Mouse (Mus musculus): ENCODE results near the gene Spag17. TPM values are rescaled to one million over a fixed set of nuclear protein-coding genes. Genes with fewer than 3 reads are reported as not detected.
"Not testable (repeated sequence)": the region's sequence is repeated elsewhere in the genome, so short reads cannot be mapped to it uniquely, and the experiment has no call there.

The Spag17 gene
- total RNA-seq (2021) = under 1 TPM; 0.05 to 0.18 TPM
- long read RNA-seq, experiment 1 = 0 reads
- long read RNA-seq, experiment 2, partial matches to known transcripts = 0 of 1 reads
- long read RNA-seq, experiment 2, other reads (novel, unspliced or antisense) = 1 of 1 reads

DNA sequence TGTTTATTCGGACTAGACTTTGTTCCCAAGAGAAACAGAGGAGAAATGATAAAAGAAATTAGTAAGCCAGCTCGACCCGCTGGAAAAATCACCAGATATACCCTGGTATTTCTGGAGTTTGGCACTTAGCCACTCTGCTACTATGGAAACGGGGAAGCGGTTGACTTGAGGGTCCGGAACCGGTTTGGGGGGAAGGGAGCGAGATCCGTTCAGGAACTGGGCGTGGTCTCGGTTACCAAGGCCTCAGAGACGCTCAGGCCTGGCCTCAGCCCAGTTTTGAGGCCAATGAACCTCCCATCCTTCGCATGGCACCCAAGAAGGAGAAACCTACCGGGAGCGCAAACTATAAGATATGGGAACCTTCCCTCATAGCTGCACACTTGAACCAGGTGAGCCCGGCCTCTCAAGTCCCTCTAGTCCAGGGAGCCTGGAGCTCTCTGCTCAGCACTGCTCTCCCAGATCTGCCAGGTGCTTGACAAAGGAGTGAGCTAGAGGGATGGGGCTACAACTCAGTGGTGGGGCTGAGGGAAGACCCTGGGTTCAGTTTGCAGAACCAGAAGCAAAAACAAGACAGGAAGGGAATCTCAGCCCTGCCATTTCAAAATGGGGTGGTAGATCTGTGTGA lies at the start of gene Spag17:
Spag17 (plus strand) TSS at position 220 of the 625 bp plus-strand sequence.
- DNase-seq (ENCODE audit: low spot score in 2 of 2) = no peak

DNA sequence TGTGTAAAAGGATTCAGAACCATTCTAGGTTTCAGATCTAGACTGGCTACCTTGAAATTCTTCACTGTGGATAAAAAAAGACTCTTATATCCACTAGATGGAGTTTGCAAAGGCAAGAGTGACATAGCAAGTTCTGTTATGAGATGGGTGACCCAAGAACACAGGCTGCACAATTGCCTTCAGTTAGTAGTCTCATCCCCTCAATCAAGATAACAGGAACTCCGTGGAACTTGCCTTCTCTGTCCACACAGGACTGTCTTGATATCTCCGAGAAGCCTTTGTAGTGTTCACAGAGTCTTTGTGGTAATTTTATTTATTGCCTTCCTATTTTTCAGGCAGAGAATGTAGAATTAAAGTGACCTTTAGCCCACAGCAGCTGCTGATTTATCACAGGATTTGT lies 42.9 kb upstream of the Spag17 start:
- no peak for DNase-seq (ENCODE audit: low spot score in 2 of 2)

DNA sequence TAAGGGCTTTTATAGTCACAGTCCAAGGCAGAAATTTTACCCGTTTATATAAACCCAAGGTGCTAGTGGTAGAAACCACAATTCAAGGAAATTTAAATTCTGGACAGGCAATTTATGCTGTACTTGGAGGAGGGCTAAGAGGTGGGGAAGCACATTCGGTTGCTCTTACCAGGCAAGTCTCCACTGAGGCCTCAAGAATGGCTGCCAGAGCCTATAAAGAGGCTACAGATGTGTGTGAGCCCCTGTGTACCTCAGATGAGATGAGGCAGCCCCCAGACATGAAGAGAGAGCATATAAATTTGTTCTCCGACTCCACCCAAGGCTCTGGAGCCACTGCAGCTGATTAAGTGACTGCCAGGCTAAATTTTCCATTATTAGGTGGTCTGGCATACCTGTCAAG lies 42.4 kb upstream of the Spag17 start:
- DNase-seq (ENCODE audit: low spot score in 2 of 2) = no peak

DNA sequence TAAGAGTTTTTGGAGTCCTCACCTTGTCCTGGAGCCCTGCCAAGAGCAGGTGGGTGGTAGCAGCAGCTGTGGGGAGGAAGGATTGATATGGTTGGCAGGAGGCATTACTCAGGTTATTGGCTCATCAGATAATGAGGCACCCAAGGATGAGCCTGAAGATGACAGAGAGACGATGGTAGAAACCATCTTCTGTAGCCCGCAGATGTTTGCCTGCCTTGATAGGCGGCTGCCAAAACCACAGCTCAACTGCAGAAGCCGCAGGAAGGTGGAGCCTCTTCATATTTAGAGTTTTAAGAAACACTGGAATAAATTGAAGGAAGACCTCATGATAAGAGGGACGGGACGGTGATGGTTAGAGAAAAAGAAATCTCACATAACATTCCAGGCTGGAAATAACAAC lies 42.0 kb upstream of the Spag17 start:
- DNase-seq (ENCODE audit: low spot score in 2 of 2) = no peak

DNA sequence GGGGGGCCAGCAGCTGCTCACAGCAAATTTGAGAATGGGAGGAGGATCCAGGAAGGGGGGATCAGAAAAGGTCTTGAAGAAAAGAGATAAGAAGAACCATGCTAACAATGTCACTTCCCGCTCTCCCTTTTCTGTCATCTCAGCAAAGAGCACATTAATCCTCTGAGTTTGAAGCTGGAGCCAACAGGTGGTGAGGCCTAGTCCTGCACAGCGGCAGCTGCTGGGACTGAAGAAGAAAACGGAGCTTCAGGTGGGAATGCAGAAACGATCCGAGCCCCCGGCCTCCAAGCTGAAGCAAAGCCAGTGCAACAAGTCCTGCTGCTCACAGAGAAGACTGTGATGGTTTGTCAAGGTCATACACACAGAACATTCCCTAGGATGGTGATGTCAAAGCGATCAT lies 34.3 kb upstream of the Spag17 start:
- DNase-seq (ENCODE audit: low spot score in 2 of 2) = no peak

DNA sequence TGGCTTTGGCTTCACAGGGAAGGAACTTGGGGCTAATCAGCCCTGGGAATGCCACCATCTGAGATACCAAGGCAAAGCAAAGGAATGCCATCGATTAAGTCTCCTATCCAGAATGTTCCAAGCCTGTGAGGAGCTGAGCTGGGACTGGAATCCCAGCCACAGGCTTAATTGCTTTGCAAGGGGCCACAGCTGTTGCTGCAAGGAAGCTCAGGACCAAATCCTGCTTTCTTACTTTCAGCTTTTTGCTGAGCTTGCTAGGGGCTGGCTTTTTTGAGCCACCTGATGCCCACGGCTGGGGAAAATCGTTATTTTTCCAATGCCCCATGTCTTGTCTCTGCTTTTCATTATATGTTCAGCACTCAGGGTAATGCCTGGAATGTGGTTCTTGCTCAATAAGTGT lies 30.6 kb upstream of the Spag17 start:
- no peak for DNase-seq (ENCODE audit: low spot score in 2 of 2)

DNA sequence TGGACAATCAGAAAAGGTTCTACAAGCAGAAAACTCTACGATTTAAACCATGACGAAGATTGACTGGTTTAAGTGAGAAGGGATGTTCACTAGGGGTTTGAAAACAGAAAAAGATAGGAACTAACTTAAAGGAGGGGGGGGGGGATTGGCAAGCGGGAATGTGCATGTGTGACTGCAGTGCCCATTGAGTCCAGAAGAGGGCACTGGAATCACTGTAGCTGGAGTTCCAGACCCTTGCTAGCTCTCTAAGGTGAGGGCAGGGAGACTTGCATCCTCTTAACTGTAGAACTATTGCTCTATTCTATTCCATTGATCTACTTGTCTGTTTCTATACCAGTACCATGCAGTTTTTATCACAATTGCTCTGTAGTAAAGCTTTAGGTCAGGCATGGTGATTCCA lies 26.3 kb upstream of the Spag17 start:
- DNase-seq (ENCODE audit: low spot score in 2 of 2) = no peak

DNA sequence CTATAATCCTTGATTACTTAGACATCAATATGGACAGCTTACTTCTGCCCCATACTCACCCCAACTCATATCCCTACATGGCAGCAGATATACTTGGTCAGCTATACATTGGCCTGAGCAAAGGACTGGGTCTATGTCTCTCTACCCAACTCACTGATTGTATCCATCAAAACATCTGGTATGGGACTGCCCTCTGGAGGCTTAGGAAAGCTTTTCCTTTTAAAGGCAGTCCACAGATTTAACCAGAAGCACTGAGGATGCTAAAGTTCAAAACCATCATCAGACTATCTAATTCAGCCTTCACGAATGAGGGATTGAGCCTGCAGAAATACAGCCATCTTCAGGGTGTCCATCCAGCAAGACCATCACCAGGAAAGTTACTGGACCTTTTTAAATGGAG lies 20.5 kb upstream of the Spag17 start:
- no peak for DNase-seq (ENCODE audit: low spot score in 2 of 2)

DNA sequence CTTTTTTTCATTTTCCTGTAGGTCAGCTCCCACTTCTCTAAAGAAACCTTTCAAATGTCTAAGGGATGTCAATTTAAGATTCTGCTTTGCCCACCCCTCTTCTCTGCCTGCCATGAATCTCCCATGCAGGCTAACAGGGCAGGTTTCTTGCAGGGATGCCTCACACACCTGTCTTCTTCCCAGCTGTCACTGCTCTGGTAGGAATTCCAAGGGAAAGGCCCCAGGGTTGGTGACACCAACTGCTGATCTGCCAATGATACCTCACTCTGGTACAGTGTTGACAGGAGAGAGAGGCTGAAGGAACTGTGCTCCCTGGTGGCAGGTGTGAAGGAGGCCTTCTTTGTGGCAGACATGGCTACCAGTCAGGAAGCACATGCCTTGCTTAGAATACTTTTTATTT lies 10.1 kb upstream of the Spag17 start:
- no peak for DNase-seq (ENCODE audit: low spot score in 2 of 2)

DNA sequence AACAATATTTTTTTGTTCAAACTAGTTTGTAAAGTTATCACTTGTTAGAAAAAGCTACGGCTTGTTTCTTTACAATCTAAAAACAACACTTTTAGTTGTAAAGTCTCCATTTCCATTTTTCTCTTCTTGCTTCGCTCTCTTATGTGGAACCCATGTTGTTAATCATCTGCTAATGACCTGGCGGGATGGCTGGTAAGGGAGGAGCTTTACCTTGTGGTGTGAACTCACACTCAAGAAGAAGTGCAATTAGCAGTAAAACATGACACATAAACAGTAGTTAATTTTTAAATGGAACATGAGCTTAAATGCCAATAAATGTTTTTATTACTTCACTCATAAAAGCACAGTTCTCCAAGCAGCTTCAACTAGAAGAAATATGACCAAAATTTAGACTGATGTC lies 3.7 kb upstream of the Spag17 start:
- no peak for DNase-seq (ENCODE audit: low spot score in 2 of 2)

DNA sequence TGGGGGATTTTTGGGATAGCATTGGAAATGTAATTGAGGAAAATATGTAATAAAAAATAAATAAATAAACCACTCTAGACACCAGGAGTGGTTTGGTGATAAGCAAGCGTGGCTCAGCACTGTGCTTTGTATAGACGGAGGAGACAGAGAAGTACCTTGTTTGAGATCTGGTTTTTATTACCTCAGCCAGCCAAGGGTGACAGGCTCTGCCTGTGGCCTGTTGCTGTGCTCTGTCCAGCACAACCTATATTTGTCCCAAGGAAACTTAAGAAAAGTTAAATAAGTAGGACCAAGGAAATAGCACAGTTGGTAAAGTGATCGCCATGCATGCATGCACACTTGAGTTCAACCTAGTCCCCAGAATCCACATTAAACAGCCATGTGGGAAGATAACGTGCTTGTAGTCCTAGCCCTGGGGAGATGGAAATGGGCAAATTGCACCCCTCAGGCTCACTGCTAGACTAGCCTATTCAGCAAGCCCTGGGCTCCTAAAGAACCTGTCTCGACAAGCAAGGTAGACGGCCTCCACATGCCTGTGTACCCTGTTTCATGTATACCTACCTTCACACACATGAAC lies 1.1 kb upstream of the Spag17 start:
- DNase-seq (ENCODE audit: low spot score in 2 of 2) = no peak

DNA sequence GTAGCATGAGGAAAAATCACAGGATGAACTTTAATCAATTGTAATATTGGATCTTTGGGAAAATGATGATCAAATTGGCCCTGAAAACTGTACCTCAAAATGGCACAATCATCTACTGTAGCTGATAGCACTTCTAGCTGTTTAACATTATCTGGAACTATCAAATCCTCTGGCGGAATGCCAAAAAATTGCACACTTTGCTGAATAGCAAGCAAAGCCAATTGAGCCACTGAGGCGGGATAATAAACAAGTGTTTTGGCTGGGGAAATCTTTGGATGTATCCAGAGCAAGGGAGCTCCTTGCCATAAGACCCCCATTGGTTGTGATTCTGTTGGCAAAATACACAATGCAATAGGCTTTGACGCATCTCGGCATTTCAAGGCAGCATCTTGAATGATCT lies 9.5 kb downstream of the Spag17 start:
- DNase-seq (ENCODE audit: low spot score in 2 of 2) = not testable (repeated sequence)

DNA sequence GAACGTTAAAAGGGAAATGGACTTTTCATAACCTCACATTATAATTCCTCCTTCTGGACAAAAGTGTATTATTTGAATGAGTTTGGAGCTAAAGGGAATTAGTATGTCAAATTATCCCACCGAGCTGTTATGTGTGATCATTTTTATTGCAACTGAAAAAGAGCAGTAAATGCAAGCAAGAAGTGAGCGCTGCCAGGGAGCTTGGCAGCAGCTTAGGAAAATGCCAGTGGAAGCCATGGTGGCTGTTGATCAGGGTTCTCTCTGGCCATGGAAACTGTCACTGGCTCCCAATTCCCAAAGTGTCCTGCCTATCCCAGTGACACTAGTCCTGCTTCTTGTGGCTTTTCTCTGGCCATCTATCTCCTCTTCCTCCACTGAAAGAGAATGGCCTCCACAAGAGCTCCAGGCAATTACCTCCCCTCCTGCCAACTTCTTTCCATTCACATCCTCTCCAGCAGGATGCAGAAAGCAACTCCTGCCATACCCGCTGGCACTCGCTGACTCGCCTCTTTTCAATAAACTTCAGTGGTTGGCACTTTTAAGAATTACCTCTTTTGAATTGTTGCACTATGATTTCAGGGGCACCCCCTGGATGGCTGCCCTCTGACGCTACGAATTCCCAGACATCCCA lies 28.7 kb downstream of the Spag17 start:
- DNase-seq (ENCODE audit: low spot score in 2 of 2) = no peak

DNA sequence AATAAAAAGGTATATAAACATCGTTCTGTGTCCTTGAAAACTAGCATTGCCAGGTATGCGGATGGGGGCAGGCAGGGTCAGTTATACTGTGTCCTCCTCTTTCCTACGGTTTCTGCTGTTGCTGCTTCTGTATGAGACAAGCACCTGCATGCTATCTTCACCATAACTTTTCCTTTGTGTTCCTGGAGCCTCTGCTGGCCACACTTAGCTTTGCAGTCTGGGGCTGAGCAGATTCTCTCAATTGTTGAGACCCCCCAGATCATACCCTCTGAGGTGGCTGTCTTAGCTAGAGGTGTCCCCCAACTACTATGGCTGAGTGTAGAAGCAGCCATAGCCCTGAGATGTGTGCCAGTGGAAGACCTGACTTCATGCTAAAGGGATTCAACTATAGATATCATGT lies 37.7 kb downstream of the Spag17 start:
- DNase-seq (ENCODE audit: low spot score in 2 of 2) = no peak

DNA sequence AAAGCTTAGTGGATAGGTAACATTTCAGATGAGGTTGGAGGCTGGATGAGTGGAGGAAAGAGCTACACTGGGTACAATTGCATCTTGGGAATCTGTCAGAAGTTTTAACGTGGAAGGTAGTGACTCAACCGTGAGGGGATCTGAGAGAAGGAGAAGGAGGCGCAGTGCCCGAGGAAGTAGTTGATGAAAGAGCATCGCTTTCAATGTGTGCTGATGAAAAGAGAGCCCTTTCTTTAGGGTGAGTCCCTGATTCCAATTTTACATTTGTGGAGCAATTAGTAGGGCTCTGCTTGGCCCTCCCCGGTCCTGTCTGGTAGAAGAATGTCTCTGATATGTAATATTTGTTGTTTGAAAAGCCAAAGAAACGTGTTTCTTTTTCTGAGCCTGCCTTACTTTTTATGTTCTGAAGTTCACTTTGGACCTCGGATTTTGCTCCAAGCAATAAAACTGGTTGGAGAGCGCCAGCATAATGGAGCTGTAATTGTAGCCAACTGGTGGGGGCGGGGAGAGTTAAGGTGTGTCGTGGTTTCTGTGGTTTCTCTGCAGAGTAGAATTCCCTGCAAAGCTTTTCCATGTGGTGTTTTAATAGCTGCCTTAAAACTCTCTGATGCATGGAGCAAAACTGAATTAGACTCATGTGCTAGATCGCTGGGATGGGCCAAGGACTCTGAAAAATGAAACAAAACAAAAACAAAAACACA lies 45.9 kb downstream of the Spag17 start:
- peak in 1 of 2 experiments; percentile 40 for DNase-seq (ENCODE audit: low spot score in 2 of 2)

DNA sequence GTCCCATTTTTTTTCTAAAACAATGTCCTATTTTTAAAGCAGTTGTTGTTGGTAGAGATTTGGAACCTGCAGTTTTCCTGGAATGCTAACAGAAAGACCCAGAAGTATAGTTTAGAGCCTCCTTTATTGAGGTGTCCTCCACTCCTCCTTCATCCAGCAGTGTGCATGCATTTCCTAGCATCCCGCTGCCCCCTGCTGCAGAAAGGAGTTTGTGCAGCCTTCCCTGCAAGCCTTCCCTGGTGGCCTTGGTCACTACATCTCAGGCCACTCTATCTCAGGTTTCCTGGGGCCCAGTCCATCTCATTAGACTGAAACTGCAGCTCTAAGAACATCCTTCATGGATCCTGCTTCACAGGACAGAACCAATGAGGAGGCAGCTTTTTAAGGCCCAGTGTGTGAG lies 51.0 kb downstream of the Spag17 start:
- DNase-seq (ENCODE audit: low spot score in 2 of 2) = peak; percentile 21 to 36

DNA sequence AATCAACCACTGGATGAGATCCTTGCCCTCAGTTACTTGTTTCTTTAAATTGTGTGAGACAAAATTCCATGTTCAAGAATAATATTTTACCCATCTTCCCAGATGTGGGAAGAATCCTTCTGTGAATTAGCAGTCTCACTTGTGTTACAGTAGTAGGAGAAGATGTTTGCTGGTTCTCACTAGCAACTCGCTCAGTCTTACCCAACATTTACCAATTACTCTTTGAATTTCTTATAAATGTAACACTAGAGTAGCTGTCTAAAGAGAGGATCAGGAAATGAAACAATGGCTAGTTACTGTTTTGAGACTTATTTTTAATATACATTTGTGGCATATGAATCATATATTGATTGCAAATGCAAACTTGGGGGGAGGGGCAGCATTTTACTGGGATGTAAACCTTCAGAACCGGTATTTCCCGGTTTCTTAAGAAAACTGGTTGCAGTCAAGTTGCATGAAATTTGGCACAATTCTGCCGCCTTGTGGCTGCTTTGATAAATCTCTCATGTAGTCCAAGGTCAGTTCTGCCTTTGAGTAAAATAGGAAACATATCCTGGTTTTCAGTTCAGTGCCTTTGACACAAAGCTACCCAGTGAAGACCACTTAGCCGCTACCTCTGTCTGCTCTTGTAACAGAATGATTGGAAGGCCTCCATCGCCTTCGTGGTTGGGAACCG lies 53.5 kb downstream of the Spag17 start:
- peak; percentile 30 to 50 for DNase-seq (ENCODE audit: low spot score in 2 of 2)

DNA sequence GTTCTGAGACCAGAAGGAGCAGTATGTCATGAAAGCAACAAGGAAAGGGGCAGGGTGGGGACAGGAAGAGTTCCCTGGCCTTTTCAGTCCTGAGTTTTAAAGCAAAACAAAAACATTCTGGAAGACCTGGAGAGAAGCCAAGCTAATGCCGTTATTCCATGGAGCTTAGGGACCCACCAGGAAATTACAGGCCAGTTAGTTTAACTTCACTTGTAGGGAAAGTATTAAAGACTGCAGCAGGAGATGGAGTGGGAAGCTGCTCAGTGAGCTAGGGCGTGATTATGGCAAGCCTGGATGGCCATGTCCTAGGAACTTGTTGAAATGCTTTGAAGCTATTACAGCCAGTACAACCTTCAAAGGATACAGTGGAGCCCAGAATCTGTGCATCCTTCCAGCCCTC lies 60.0 kb downstream of the Spag17 start:
- no peak for DNase-seq (ENCODE audit: low spot score in 2 of 2)

DNA sequence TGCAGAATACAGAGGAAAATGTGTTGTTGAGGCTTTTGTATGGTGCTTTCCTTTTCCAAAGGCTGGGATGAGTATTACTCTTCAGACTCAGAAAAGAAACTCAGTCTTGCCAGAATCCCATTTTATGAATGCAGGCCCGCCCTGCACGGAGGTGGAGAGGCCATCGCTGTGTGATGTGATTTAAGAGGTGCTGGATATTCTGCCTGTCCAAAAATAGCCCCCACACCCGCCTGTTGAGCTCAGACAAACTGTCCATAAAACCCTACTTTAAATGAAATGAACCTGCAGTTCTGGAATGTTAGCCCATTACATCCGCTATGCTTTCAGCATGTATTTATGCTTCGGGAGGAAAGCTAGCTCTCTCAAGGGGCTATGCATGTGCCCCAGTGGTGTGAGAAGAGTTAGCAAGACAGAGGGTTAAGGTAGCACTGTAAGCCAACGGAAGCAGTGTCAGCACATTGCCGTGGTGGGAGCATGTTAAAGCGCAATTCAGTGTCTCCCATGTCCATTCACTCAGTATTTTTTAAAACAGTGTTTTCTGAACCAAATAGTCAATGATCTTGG lies 68.9 kb downstream of the Spag17 start:
- DNase-seq (ENCODE audit: low spot score in 2 of 2) = no peak

DNA sequence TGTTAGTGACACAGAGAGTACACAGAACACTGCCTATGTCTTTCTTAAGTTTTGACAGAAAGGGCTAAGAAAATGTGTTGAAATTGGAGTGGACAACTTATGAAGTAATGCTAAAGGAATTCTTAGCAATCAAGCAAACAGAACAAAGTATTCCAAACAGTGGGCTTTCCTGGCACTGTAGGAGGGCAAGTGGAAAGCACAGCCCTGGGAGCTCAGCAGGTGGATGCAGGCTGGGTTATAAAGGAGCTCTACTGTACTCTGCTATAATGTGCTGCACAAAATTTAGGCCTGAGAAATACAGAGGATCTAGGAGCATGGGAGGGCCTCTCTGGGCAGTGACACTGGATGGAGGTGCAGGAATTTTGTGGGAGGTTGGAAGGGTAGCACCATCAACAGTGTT lies 71.3 kb downstream of the Spag17 start:
- DNase-seq (ENCODE audit: low spot score in 2 of 2) = no peak

DNA sequence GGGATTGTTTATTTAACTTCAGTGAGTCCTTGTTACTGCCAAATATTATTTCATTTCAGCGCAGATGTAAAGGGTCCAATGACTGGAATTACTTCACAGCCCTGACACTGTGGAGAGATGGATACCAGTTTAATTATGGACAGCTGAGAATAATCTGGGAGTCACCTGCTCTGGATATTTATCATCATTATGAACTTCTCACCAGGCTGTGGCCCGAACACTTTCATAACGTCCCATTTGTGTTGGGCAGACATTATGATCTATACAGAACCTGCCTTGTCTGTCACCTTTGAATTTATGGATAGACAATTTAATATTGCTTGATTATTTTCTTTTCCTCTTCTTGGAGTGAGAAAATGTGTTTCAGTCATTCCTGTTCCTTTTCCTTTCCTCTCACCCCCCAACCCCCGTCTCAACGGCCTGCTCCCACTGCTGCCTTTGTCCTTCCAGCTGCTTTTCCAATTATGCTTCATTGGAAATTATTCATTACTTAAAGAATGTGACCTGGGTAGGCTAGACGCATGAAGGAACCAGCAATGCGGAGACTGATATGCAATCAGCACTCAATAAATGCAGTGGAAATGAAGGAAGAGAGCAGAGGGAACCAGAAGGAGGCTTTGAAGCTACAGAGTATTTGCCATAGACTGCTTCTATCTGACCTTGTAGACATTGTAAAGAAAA lies 74.7 kb downstream of the Spag17 start:
- DNase-seq (ENCODE audit: low spot score in 2 of 2) = no peak
